Mouse (Mus musculus) liver, embryonic 13.5 days (tissue): Measurements from ENCODE around the gene Agbl4. TPM values are rescaled to one million over a fixed set of nuclear protein-coding genes. Genes with fewer than 3 reads are reported as not detected.

Experiments used
- ATAC-seq: fragments of 200-750 bp; cut with Nextera tagmentation; 2 replicates; pipeline ENCODE4 v1.8.0; 2017; ENCODE audit warnings: low read depth, mild to moderate bottlenecking, moderate number of reproducible peaks, moderate library complexity
- DNase-seq: peaks from one replicate; pipeline ENCODE4 v3.0.0; 2022
- H3K27ac ChIP-seq: fragments of 300-500 bp; sonication (generic); 2 replicates; pipeline ENCODE4 v1.5.1; 2015; ENCODE audit warnings: moderate library complexity, mild to moderate bottlenecking, inconsistent platforms
- H3K27me3 ChIP-seq: fragments of 300-500 bp; sonication (generic); 2 replicates; pipeline ENCODE4 v1.6.1; 2015; ENCODE audit warnings: mild to moderate bottlenecking, inconsistent platforms
- H3K36me3 ChIP-seq: fragments of 300-500 bp; sonication (generic); 2 replicates; pipeline ENCODE4 v1.6.1; 2015; ENCODE audit warnings: mild to moderate bottlenecking, inconsistent platforms
- H3K4me1 ChIP-seq: fragments of 300-500 bp; sonication (generic); replicated peaks from 2 replicates; pipeline ENCODE4 v1.6.1; 2015; ENCODE audit warnings: inconsistent platforms
- H3K4me2 ChIP-seq: fragments of 300-500 bp; sonication (generic); 2 replicates; pipeline ENCODE4 v1.6.1; 2015; ENCODE audit warnings: inconsistent platforms, mild to moderate bottlenecking, moderate library complexity
- H3K4me3 ChIP-seq: fragments of 300-500 bp; sonication (generic); replicated peaks from 2 replicates; pipeline ENCODE4 v1.5.1; 2015; ENCODE audit warnings: mild to moderate bottlenecking, inconsistent platforms
- H3K9ac ChIP-seq: fragments of 300-500 bp; sonication (generic); 2 replicates; pipeline ENCODE4 v1.6.1; 2015; ENCODE audit warnings: mild to moderate bottlenecking, inconsistent platforms
- H3K9me3 ChIP-seq: fragments of 300-500 bp; sonication (generic); replicated peaks from 2 replicates; pipeline ENCODE4 v1.6.1; 2016; ENCODE audit warnings: inconsistent platforms
- WGBS: fragments of 180-500 bp; shearing (Covaris S2); methylation state at CpG from one replicate; pipeline ENCODE4 v1.1.7; 2015; ENCODE audit not compliant: insufficient replicate concordance; 5-methylcytosine and 5-hydroxymethylcytosine counted together
- polyA plus RNA-seq: library from polyadenylated mRNA; unstranded; fragments of >200 nt; fragmentation: Nextera tagmentation; extraction: Ambion mirVana; gene quantifications from 2 replicates; pipeline ENCODE4 v1.2.1, GENCODE M21; 2015

The Agbl4 gene
- polyA plus RNA-seq, 1 experiment from 2014 or later, result not detected

- ATAC-seq, result no peak
- Histone ChIP-seq H3K9me3 (no peaks in the 10 kb centered on the region), H3K27ac (no peak overlapping the region), H3K27me3 (no peaks in the 10 kb centered on the region), H3K4me2 (no peak overlapping the region), H3K4me1 (no peaks in the 10 kb centered on the region), H3K4me3 (no peak overlapping the region), H3K9ac (no peak overlapping the region), H3K36me3 (no peaks in the 10 kb centered on the region)
- DNase-seq, result no peak
- 47% methylated on average over 1 of the region's 1 CpGs for WGBS
Measured at GRCm38 (mm10) chr4:111645831-111646166, 1248.3 kb downstream of the Agbl4 start.

GRCm38 (mm10) chr4:111653451-111653850 lies 1256.0 kb downstream of the Agbl4 start:
- H3K9me3 ChIP-seq, result no peaks in the 10 kb centered on the region
- no peak for ATAC-seq
- H3K9ac ChIP-seq, result no peak overlapping the region
- H3K27me3 ChIP-seq, result no peaks in the 10 kb centered on the region
- H3K4me3 ChIP-seq, result no peak overlapping the region
- no peaks in the 10 kb centered on the region for H3K36me3 ChIP-seq
- 44% methylated on average over 1 of the region's 1 CpGs for WGBS
- H3K4me1 ChIP-seq, result no peaks in the 10 kb centered on the region
- H3K4me2 ChIP-seq, result no peak overlapping the region
- no peak for DNase-seq
- H3K27ac ChIP-seq, result no peak overlapping the region

GRCm38 (mm10) chr4:111663730-111664129 lies 1266.3 kb downstream of the Agbl4 start:
- H3K9me3 ChIP-seq, result no peaks in the 10 kb centered on the region
- H3K27me3 ChIP-seq, result no peaks in the 10 kb centered on the region
- H3K36me3 ChIP-seq, result no peaks in the 10 kb centered on the region
- no peak for DNase-seq
- H3K4me1 ChIP-seq, result peaks cover 16% of the 10 kb centered on the region
- H3K9ac ChIP-seq, result no peak overlapping the region
- 30% methylated on average over 1 of the region's 1 CpGs for WGBS
- no peak overlapping the region for H3K4me3 ChIP-seq
- peak overlapping the region; percentile 50; the same call in 1 of the 2 replicates for H3K27ac ChIP-seq
- peak; percentile 64 for ATAC-seq
- no peak overlapping the region for H3K4me2 ChIP-seq

- ATAC-seq, result no peak
- DNase-seq, result no peak
- H3K9me3 ChIP-seq, result no peaks in the 10 kb centered on the region
- 27% methylated on average over 3 of the region's 3 CpGs for WGBS
- H3K36me3 ChIP-seq, result no peaks in the 10 kb centered on the region
- no peak overlapping the region for H3K9ac ChIP-seq
- no peak overlapping the region for H3K4me2 ChIP-seq
- peaks cover 19% of the 10 kb centered on the region for H3K4me1 ChIP-seq
- no peaks in the 10 kb centered on the region for H3K27me3 ChIP-seq
- H3K4me3 ChIP-seq, result no peak overlapping the region
- no peak overlapping the region for H3K27ac ChIP-seq
Measured at GRCm38 (mm10) chr4:111664146-111664545, 1266.7 kb downstream of the Agbl4 start.

GRCm38 (mm10) chr4:111666713-111667112 lies 1269.3 kb downstream of the Agbl4 start:
- Histone ChIP-seq H3K9me3 (no peaks in the 10 kb centered on the region), H3K4me1 (peaks cover 28% of the 10 kb centered on the region), H3K27ac (no peak overlapping the region), H3K27me3 (no peaks in the 10 kb centered on the region), H3K9ac (no peak overlapping the region), H3K4me3 (no peak overlapping the region), H3K36me3 (no peaks in the 10 kb centered on the region), H3K4me2 (no peak overlapping the region)
- ATAC-seq, result peak; percentile 85
- WGBS, result 18% methylated on average over 1 of the region's 1 CpGs
- no peak for DNase-seq

- no peak overlapping the region for H3K9ac ChIP-seq
- 14% methylated on average over 3 of the region's 3 CpGs for WGBS
- H3K4me1 ChIP-seq, result peaks cover 20% of the 10 kb centered on the region
- no peaks in the 10 kb centered on the region for H3K27me3 ChIP-seq
- no peaks in the 10 kb centered on the region for H3K9me3 ChIP-seq
- DNase-seq (no peak), ATAC-seq (peak; percentile 74)
- H3K36me3 ChIP-seq, result no peaks in the 10 kb centered on the region
- no peak overlapping the region for H3K4me2 ChIP-seq
- H3K4me3 ChIP-seq, result no peak overlapping the region
- H3K27ac ChIP-seq, result no peak overlapping the region
Measured at GRCm38 (mm10) chr4:111669369-111669768, 1271.9 kb downstream of the Agbl4 start.

GRCm38 (mm10) chr4:111670566-111671421 lies 1273.3 kb downstream of the Agbl4 start:
- H3K9me3 ChIP-seq, result no peaks in the 10 kb centered on the region
- H3K4me3 ChIP-seq, result no peak overlapping the region
- 43% methylated on average over 12 of the region's 12 CpGs for WGBS
- ATAC-seq (no peak), DNase-seq (no peak)
- H3K36me3 ChIP-seq, result no peaks in the 10 kb centered on the region
- no peak overlapping the region for H3K9ac ChIP-seq
- peaks cover 18% of the 10 kb centered on the region for H3K4me1 ChIP-seq
- no peaks in the 10 kb centered on the region for H3K27me3 ChIP-seq
- H3K27ac ChIP-seq, result no peak overlapping the region
- no peak overlapping the region for H3K4me2 ChIP-seq

GRCm38 (mm10) chr4:111671440-111671839 lies 1274.0 kb downstream of the Agbl4 start:
- H3K36me3 ChIP-seq, result no peaks in the 10 kb centered on the region
- WGBS, result 37% methylated on average over 4 of the region's 4 CpGs
- no peak overlapping the region for H3K4me2 ChIP-seq
- no peaks in the 10 kb centered on the region for H3K9me3 ChIP-seq
- H3K27me3 ChIP-seq, result no peaks in the 10 kb centered on the region
- H3K4me1 ChIP-seq, result peaks cover 18% of the 10 kb centered on the region
- ATAC-seq (no peak), DNase-seq (no peak)
- no peak overlapping the region for H3K9ac ChIP-seq
- no peak overlapping the region for H3K27ac ChIP-seq
- no peak overlapping the region for H3K4me3 ChIP-seq

- Histone ChIP-seq H3K9me3 (no peaks in the 10 kb centered on the region), H3K4me3 (no peak overlapping the region), H3K27me3 (no peaks in the 10 kb centered on the region), H3K36me3 (no peaks in the 10 kb centered on the region), H3K4me2 (no peak overlapping the region), H3K4me1 (peaks cover 12% of the 10 kb centered on the region), H3K27ac (no peak overlapping the region), H3K9ac (no peak overlapping the region)
- DNase-seq, result no peak
- no peak for ATAC-seq
Measured at GRCm38 (mm10) chr4:111673904-111674303, 1276.4 kb downstream of the Agbl4 start.

- Histone ChIP-seq H3K27ac (no peak overlapping the region), H3K36me3 (no peaks in the 10 kb centered on the region), H3K27me3 (no peaks in the 10 kb centered on the region), H3K4me1 (no peaks in the 10 kb centered on the region), H3K4me3 (no peak overlapping the region), H3K4me2 (no peak overlapping the region), H3K9ac (no peak overlapping the region), H3K9me3 (no peaks in the 10 kb centered on the region)
- no peak for DNase-seq
- WGBS, result 64% methylated on average over 5 of the region's 5 CpGs
- ATAC-seq, result no peak
Measured at GRCm38 (mm10) chr4:111681926-111682325, 1284.5 kb downstream of the Agbl4 start.

GRCm38 (mm10) chr4:111682793-111683192 lies 1285.3 kb downstream of the Agbl4 start:
- Histone ChIP-seq H3K27me3 (no peaks in the 10 kb centered on the region), H3K9ac (no peak overlapping the region), H3K9me3 (no peaks in the 10 kb centered on the region), H3K36me3 (no peaks in the 10 kb centered on the region), H3K4me3 (no peak overlapping the region), H3K4me1 (peaks cover 3% of the 10 kb centered on the region; the same call in 1 of the 2 replicates), H3K4me2 (no peak overlapping the region), H3K27ac (no peak overlapping the region)
- DNase-seq (no peak), ATAC-seq (no peak)
- WGBS, result 48% methylated on average over 3 of the region's 3 CpGs

- no peaks in the 10 kb centered on the region for H3K27me3 ChIP-seq
- 64% methylated on average over 5 of the region's 5 CpGs for WGBS
- no peak overlapping the region for H3K4me3 ChIP-seq
- H3K36me3 ChIP-seq, result no peaks in the 10 kb centered on the region
- H3K9ac ChIP-seq, result no peak overlapping the region
- H3K9me3 ChIP-seq, result no peaks in the 10 kb centered on the region
- ATAC-seq (no peak), DNase-seq (no peak)
- H3K27ac ChIP-seq, result no peak overlapping the region
- peaks cover 3% of the 10 kb centered on the region; the same call in 1 of the 2 replicates for H3K4me1 ChIP-seq
- no peak overlapping the region for H3K4me2 ChIP-seq
Measured at GRCm38 (mm10) chr4:111683843-111684242, 1286.4 kb downstream of the Agbl4 start.
